Mouse (Mus musculus): ENCODE data around the gene Hk1.

DNA sequence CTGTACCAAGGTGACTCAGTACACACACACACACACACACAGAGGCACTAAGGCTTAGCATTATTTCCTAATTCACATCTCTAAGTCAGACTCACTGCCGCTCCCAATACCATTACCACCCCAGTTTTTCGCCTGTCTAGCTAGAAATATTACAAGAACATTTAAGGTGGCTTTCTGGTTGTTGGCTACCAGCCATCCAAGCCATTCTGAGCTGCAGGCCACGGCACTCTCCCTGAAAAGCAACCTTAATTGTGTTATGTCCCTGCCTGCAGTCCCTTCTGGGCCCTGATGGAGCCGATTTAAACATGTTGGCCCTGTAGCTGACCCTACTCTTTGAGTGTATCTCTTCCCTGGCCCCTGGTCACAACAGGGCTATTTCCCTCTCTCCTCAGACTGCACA is 37.8 kb downstream of the Hk1 start:
- TF ChIP-seq CTCF (IDR thresholded peaks at IDR 0.05 in 2 of 3, conservative IDR thresholded peaks at IDR 0.05 in 1 of 3; ENCODE audit: control insufficient read depth in 1 of 3, insufficient read depth in 1 of 3, low read depth in 2 of 3, low read length in 3 of 3, poor library complexity in 1 of 3, severe bottlenecking in 1 of 3) = no peak
- TF ChIP-seq RAD21 (IDR thresholded peaks at IDR 0.05; ENCODE audit: low read depth, low read length) = no peak
